Mouse (Mus musculus) neutrophil, adult 83 days (primary cell): ENCODE data around the gene Olfr1183. TPM values are rescaled to one million over a fixed set of nuclear protein-coding genes. Genes with fewer than 3 reads are reported as not detected.

ENCODE experiments used
- total RNA-seq, 2 experiments: library from RNA; stranded (reverse); gene quantifications; one replicate each; pipeline ENCODE4 v1.2.4; 2023

Olfr1183 gene
- not detected for total RNA-seq

GRCm38 (mm10) chr2:88454567-88454966 is at the start of gene Olfr1183:
TSS of gene Olfr1183 (plus strand) at chr2:88454867.

DNA sequence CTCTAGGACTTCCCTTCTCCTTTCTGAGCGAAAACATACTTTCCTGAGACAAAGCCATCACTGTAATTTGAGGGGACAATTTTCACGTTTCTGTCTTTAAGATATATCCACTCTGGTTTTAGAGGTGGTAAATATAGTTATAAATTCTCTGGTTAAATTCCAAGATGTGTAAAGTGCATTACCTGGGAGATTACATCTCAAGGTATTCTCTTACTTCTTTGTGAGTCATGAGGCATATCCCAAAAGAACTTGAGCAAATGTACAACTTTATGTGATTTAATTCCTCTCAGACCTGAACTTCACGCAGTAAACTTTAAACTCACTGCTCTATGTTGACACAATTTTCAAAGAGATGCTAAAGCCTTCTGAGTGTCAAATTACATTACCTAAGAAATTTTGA is 48.3 kb upstream of the Olfr1183 start, which contains the start of gene Olfr1179:
Olfr1179 (minus strand) TSS at position 101 of the 400 bp plus-strand sequence.

DNA sequence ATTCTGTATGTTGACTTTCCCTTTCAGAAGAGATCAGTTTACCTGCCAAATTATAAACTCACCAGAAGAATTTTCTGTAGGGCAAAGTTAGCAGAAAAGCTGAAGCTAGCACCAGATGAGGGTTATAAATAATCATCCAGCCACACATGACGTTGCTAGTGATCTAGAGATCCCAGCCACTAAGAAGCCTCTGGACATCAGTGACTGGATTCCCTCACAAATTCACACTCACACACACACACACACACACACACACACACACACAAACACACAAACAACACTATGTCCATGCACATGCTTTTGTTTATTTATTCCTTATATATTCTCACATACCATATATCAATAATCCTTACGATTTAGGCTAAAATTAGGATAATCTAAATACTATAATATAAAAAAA is 35.6 kb upstream of the Olfr1183 start, which contains the start of gene Olfr1180:
Olfr1180 (minus strand) TSS at position 101 of the 400 bp plus-strand sequence.

GRCm38 (mm10) chr2:88426071-88426470 is 28.6 kb upstream of the Olfr1183 start, which contains the start of gene Olfr1181:
TSS of gene Olfr1181 (minus strand) at chr2:88426171.

GRCm38 (mm10) chr2:88449031-88449430 is 5.6 kb upstream of the Olfr1183 start, which contains the start of gene Gm13757:
TSS of gene Gm13757 (minus strand) at chr2:88449131.

DNA sequence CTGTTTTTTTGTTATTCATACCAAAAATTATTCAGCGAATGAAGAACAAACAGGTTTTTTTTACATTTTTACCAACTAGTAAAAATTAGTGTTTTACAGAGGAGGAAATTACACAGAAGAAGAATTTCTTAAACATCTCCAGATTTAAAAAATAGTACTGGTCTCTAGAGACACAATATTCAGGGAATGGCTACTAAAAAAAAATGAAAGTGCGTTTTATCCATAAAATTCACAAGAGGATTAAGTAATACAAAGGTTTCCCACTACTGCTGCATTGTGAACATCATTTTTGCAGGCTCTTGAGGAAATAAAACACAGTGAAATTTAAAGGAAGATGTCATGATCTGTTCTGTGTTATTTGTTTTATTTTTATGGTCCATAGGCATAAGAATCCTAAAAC is 28.6 kb downstream of the Olfr1183 start, which contains the start of gene Olfr1184:
Olfr1184 (plus strand) TSS at position 301 of the 400 bp plus-strand sequence.

GRCm38 (mm10) chr2:88493020-88493419 is 38.4 kb downstream of the Olfr1183 start, which contains the start of gene Olfr1185-ps1:
TSS of gene Olfr1185-ps1 (plus strand) at chr2:88493320.

DNA sequence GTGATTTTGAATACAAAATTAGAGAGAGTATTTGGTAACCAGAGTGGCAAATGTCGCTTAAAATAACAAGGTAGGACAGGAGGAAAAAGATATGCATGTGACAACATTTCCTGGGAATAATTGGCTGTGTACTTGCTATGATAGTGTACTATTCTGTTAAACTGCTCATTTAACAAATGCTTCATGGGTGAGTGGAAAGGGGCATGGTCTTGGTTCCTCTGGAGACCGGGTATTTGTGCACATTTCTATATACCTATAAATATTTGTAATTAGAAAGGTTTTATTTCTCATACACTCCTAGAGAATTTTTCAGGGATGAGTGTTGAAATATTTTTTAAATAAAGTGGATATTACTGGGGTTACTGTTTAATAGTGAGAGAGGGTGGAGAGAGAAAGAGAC is 63.6 kb downstream of the Olfr1183 start, which contains the start of gene Olfr1186:
Olfr1186 (plus strand) TSS at position 301 of the 400 bp plus-strand sequence.

Other genes starting within 250 kb of the Olfr1183 start
- not detected for gene Olfr1170, start 226.5 kb upstream of the Olfr1183 start, total RNA-seq
- gene Olfr1173, start 175.0 kb upstream of the Olfr1183 start, total RNA-seq = not detected
- not detected for gene Olfr1174-ps, start 139.7 kb upstream of the Olfr1183 start, total RNA-seq
- not detected for gene Olfr1175-ps, start 127.7 kb upstream of the Olfr1183 start, total RNA-seq
- not detected for gene Olfr1176, start 118.1 kb upstream of the Olfr1183 start, total RNA-seq
- gene Olfr1177-ps, start 108.4 kb upstream of the Olfr1183 start, total RNA-seq = not detected
- not detected for gene Olfr1178, start 67.8 kb upstream of the Olfr1183 start, total RNA-seq
- gene Olfr1179, start 48.4 kb upstream of the Olfr1183 start, total RNA-seq = not detected
- gene Olfr1180, start 35.7 kb upstream of the Olfr1183 start, total RNA-seq = not detected
- not detected for gene Olfr1181, start 28.7 kb upstream of the Olfr1183 start, total RNA-seq
- not detected for gene Gm13757, start 5.7 kb upstream of the Olfr1183 start, total RNA-seq
- gene Olfr1184, start 28.7 kb downstream of the Olfr1183 start, total RNA-seq = not detected
- not detected for gene Olfr1185-ps1, start 38.5 kb downstream of the Olfr1183 start, total RNA-seq
- gene Olfr1186, start 63.7 kb downstream of the Olfr1183 start, total RNA-seq = not detected
- not detected for gene Olfr1188, start 102.1 kb downstream of the Olfr1183 start, total RNA-seq
- gene Olfr1189, start 131.6 kb downstream of the Olfr1183 start, total RNA-seq = not detected
- under 1 TPM; 0.04 to 0.18 TPM for gene Olfr1191-ps1, start 185.7 kb downstream of the Olfr1183 start, total RNA-seq
- gene Olfr1192-ps1, start 193.6 kb downstream of the Olfr1183 start, total RNA-seq = not detected
- not detected for gene Olfr1193, start 220.8 kb downstream of the Olfr1183 start, total RNA-seq
- gene Olfr1195, start 234.3 kb downstream of the Olfr1183 start, total RNA-seq = not detected
- gene Olfr1196, start 249.7 kb downstream of the Olfr1183 start, total RNA-seq = not detected